Comparison of ENCODE assay signal across 7 mouse cellular contexts in genomic region chr2:167597492-167598186, GRCm38 (mm10). TPM values are rescaled to one million over a fixed set of nuclear protein-coding genes. Genes with fewer than 3 reads are reported as not detected.
A peak's percentile ranks its signal among the peaks of the same experiment; 100 is the strongest.
DNase-seq lines count a peak whose midpoint lies in the region; ATAC-seq lines count a peak whose summit lies in the region.

No protein-coding gene starts in this region.

- DNase-seq in urinary bladder, postnatal 14 days (ENCODE audit: low spot score), result peak; percentile 50
- no peak for DNase-seq in urinary bladder, postnatal 10 days (ENCODE audit: low spot score)
- peak; percentile 51 to 66 for DNase-seq in heart, adult 18-20 months
- DNase-seq in kidney, postnatal 4 days, result peak; percentile 79 to 86
- peak; percentile 75 for DNase-seq in neural tube, embryonic 11.5 days (ENCODE audit: low spot score)
- no peak for DNase-seq in frontal cortex, postnatal 14 days (ENCODE audit: low spot score in 2 of 2)

- no peaks in the 10 kb centered on the region for H3K27me3 ChIP-seq in neural tube, embryonic 11.5 days (ENCODE audit: control insufficient read depth, insufficient read depth, low read length)

- no peaks in the 10 kb centered on the region for H3K9me3 ChIP-seq in neural tube, embryonic 11.5 days (ENCODE audit: control insufficient read depth, low read length)

- 28% methylated on average over 34 of the region's 40 CpGs for WGBS in neural tube, embryonic 11.5 days

- peak overlapping the region; percentile 42 for H3K9ac ChIP-seq in neural tube, embryonic 11.5 days (ENCODE audit: low read length)

- peak overlapping the region; percentile 68 for H3K27ac ChIP-seq in neural tube, embryonic 11.5 days (ENCODE audit: low read depth, low read length)

- 0 out of 2 replicates have a peak overlapping the region, but pooled peaks have one; percentile 6 for H3K4me3 ChIP-seq in neural tube, embryonic 11.5 days (ENCODE audit: low read depth, low read length)

- peaks cover 16% of the 10 kb centered on the region for H3K4me1 ChIP-seq in neural tube, embryonic 11.5 days (ENCODE audit: control insufficient read depth, insufficient read depth, low read length)

- H3K36me3 ChIP-seq in neural tube, embryonic 11.5 days (ENCODE audit: control insufficient read depth, insufficient read depth, low read length), result no peaks in the 10 kb centered on the region

- ATAC-seq in neural tube, embryonic 11.5 days (ENCODE audit: insufficient read depth, low FRiP score, low TSS enrichment), result peak; percentile 27; the same call in 1 of the 2 replicates
- ATAC-seq in monocyte, adult 5-6 weeks (replicated peaks; ENCODE audit: insufficient number of reproducible peaks, low FRiP score, low TSS enrichment, poor library complexity, severe bottlenecking), result no peak

- H3K4me2 ChIP-seq in neural tube, embryonic 11.5 days (ENCODE audit: low read depth), result peak overlapping the region; percentile 34

RNA-seq across cellular contexts. Expression of gene Ube2v1, which starts 34.3 kb away (rescaled TPM):
- total RNA-seq in heart, adult 18-20 months (2021), result 100 to 1,000 TPM; 119 to 126 TPM
- polyA plus RNA-seq in neural tube, embryonic 11.5 days (2014; fragmentation: Nextera tagmentation; extraction: Ambion mirVana), result 291 and 297 TPM in 2 replicates
- total RNA-seq in monocyte, adult 5-6 weeks (2017), result 43.7 to 97.6 TPM (median 59.7 TPM) in 3 replicates

RNA-seq across cellular contexts. Expression of gene Snai1, which starts 59.6 kb away (rescaled TPM):
- 1 to 10 TPM; 1.2 to 2.1 TPM for total RNA-seq in heart, adult 18-20 months (2021)
- polyA plus RNA-seq in neural tube, embryonic 11.5 days (2014; fragmentation: Nextera tagmentation; extraction: Ambion mirVana), result 32.3 and 39.7 TPM in 2 replicates
- not detected in 3 replicates for total RNA-seq in monocyte, adult 5-6 weeks (2017)

Comparison
In these comparisons a context has a peak if more than half of its experiments do, and no peak if none do; other contexts are left out.
1. DNase-seq: peak in urinary bladder, postnatal 14 days (single experiment), heart, adult 18-20 months (2 of 2), kidney, postnatal 4 days (2 of 2) and neural tube, embryonic 11.5 days (single experiment); none in urinary bladder, postnatal 10 days (single experiment) and frontal cortex, postnatal 14 days (0 of 2).